Mouse (Mus musculus): ENCODE data around the gene Sim1.

The Sim1 gene

GRCm38 (mm10) chr10:50894170-50894991 is at the start of gene Sim1:
TSS of gene Sim1 (plus strand) at chr10:50894754.
- DNase-seq (ENCODE audit: low read depth, low spot score): peak; percentile 66

GRCm38 (mm10) chr10:50868202-50868601 is 26.4 kb upstream of the Sim1 start:
- no peak for DNase-seq (ENCODE audit: low read depth, low spot score)

GRCm38 (mm10) chr10:50876952-50877351 is 17.6 kb upstream of the Sim1 start:
- DNase-seq (ENCODE audit: low read depth, low spot score): no peak

GRCm38 (mm10) chr10:50881476-50882069 is 13.0 kb upstream of the Sim1 start:
- DNase-seq (ENCODE audit: low read depth, low spot score): peak; percentile 30

GRCm38 (mm10) chr10:50882366-50882765 is 12.2 kb upstream of the Sim1 start:
- DNase-seq (ENCODE audit: low read depth, low spot score): no peak

- DNase-seq (ENCODE audit: low read depth, low spot score): no peak
Observed at GRCm38 (mm10) chr10:50886305-50886704, 8.2 kb upstream of the Sim1 start.

GRCm38 (mm10) chr10:50890621-50891020 is 3.9 kb upstream of the Sim1 start:
- DNase-seq (ENCODE audit: low read depth, low spot score): no peak

- DNase-seq (ENCODE audit: low read depth, low spot score): no peak
Observed at GRCm38 (mm10) chr10:50891876-50892711, 2.5 kb upstream of the Sim1 start.

GRCm38 (mm10) chr10:50892751-50893320 is 1.7 kb upstream of the Sim1 start:
- DNase-seq (ENCODE audit: low read depth, low spot score): no peak

- no peak for DNase-seq (ENCODE audit: low read depth, low spot score)
Observed at GRCm38 (mm10) chr10:50893546-50893945, 1.0 kb upstream of the Sim1 start.

GRCm38 (mm10) chr10:50895091-50895790 is 687 bp downstream of the Sim1 start:
- DNase-seq (ENCODE audit: low read depth, low spot score): no peak

GRCm38 (mm10) chr10:50895881-50896766 is 1.6 kb downstream of the Sim1 start:
- no peak for DNase-seq (ENCODE audit: low read depth, low spot score)

GRCm38 (mm10) chr10:50896767-50897390 is 2.3 kb downstream of the Sim1 start:
- no peak for DNase-seq (ENCODE audit: low read depth, low spot score)

- peak; percentile 52 for DNase-seq (ENCODE audit: low read depth, low spot score)
Observed at GRCm38 (mm10) chr10:50897530-50898471, 3.2 kb downstream of the Sim1 start.

GRCm38 (mm10) chr10:50898621-50899020 is 4.1 kb downstream of the Sim1 start:
- no peak for DNase-seq (ENCODE audit: low read depth, low spot score)

- DNase-seq (ENCODE audit: low read depth, low spot score): no peak
Observed at GRCm38 (mm10) chr10:50899846-50900745, 5.5 kb downstream of the Sim1 start.

GRCm38 (mm10) chr10:50900746-50901600 is 6.4 kb downstream of the Sim1 start:
- no peak for DNase-seq (ENCODE audit: low read depth, low spot score)

Data from CD4-positive, CD25-positive, alpha-beta regulatory T cell, adult 2 months (primary cell).